Mouse (Mus musculus) gastrocnemius, postnatal 10 days (tissue): Measurements from ENCODE around the gene Map4k4. TPM values are rescaled to one million over a fixed set of nuclear protein-coding genes. Genes with fewer than 3 reads are reported as not detected.

Experiments used
- DNase-seq: peaks from one replicate; pipeline ENCODE4 v3.0.0; 2021; ENCODE audit warnings: mixed read lengths
- total RNA-seq, 2 experiments: library from RNA; stranded (reverse); gene quantifications; 2 replicates each; pipeline ENCODE4 v1.2.3; 2021

The Map4k4 gene
- total RNA-seq, 2 experiments from 2014 or later = 87.8 to 121 TPM

- no peak for DNase-seq
Measured at GRCm38 (mm10) chr1:39898686-39899085, 2.0 kb upstream of the Map4k4 start.

GRCm38 (mm10) chr1:39901063-39901811 is 524 bp downstream of the Map4k4 start:
- DNase-seq = peak; percentile 51

GRCm38 (mm10) chr1:39901851-39902703 is 1.4 kb downstream of the Map4k4 start:
- peak; percentile 64 for DNase-seq

- DNase-seq = peak; percentile 44
Measured at GRCm38 (mm10) chr1:39902704-39903151, 2.0 kb downstream of the Map4k4 start.

- DNase-seq = no peak
Measured at GRCm38 (mm10) chr1:39904720-39905119, 4.0 kb downstream of the Map4k4 start.

- DNase-seq = no peak
Measured at GRCm38 (mm10) chr1:39906921-39907320, 6.2 kb downstream of the Map4k4 start.

- no peak for DNase-seq
Measured at GRCm38 (mm10) chr1:39908976-39909375, 8.3 kb downstream of the Map4k4 start.

GRCm38 (mm10) chr1:39911446-39911845 is 10.7 kb downstream of the Map4k4 start:
- DNase-seq = peak; percentile 46

GRCm38 (mm10) chr1:39913256-39913655 is 12.5 kb downstream of the Map4k4 start:
- no peak for DNase-seq

- no peak for DNase-seq
Measured at GRCm38 (mm10) chr1:39916144-39916543, 15.4 kb downstream of the Map4k4 start.

- DNase-seq = no peak
Measured at GRCm38 (mm10) chr1:39917855-39918516, 17.3 kb downstream of the Map4k4 start.

GRCm38 (mm10) chr1:39918517-39919115 is 17.9 kb downstream of the Map4k4 start:
- no peak for DNase-seq

- no peak for DNase-seq
Measured at GRCm38 (mm10) chr1:39920616-39921015, 19.9 kb downstream of the Map4k4 start.

GRCm38 (mm10) chr1:39921996-39922395 is 21.3 kb downstream of the Map4k4 start:
- no peak for DNase-seq

GRCm38 (mm10) chr1:39922714-39923113 is 22.0 kb downstream of the Map4k4 start:
- DNase-seq = no peak

- no peak for DNase-seq
Measured at GRCm38 (mm10) chr1:39923395-39924337, 23.0 kb downstream of the Map4k4 start.

- no peak for DNase-seq
Measured at GRCm38 (mm10) chr1:39931055-39931454, 30.3 kb downstream of the Map4k4 start.

GRCm38 (mm10) chr1:39932216-39932739 is 31.6 kb downstream of the Map4k4 start:
- DNase-seq = no peak

- no peak for DNase-seq
Measured at GRCm38 (mm10) chr1:39932922-39933321, 32.2 kb downstream of the Map4k4 start.

- DNase-seq = no peak
Measured at GRCm38 (mm10) chr1:39934954-39935353, 34.2 kb downstream of the Map4k4 start.

- DNase-seq = no peak
Measured at GRCm38 (mm10) chr1:39935616-39936015, 34.9 kb downstream of the Map4k4 start.
